Mouse (Mus musculus): ENCODE data around the gene H13.
"Not testable (repeated sequence)": the region's sequence is repeated elsewhere in the genome, so short reads cannot be mapped to it uniquely, and the experiment has no call there.

GRCm38 (mm10) chr2:152666191-152666590 is 3.1 kb upstream of the H13 start:
- not testable (repeated sequence) for TF ChIP-seq RAD21 (IDR thresholded peaks at IDR 0.05; ENCODE audit: low read depth, low read length); ETS1 (conservative IDR thresholded peaks at IDR 0.05; ENCODE audit: low read depth, low read length); CTCF (conservative IDR thresholded peaks at IDR 0.05 in 1 of 2, IDR thresholded peaks at IDR 0.05 in 1 of 2; ENCODE audit: low read depth in 2 of 2, low read length in 2 of 2); ZNF384 (IDR thresholded peaks at IDR 0.05; ENCODE audit: low read depth, low read length); IRF4 (IDR thresholded peaks at IDR 0.05; ENCODE audit: low read depth, low read length); E2F4 (IDR thresholded peaks at IDR 0.05; ENCODE audit: insufficient replicate concordance, low read depth, low read length); POLR2A (IDR thresholded peaks at IDR 0.05; ENCODE audit: low read depth, low read length); SIN3A (IDR thresholded peaks at IDR 0.05; ENCODE audit: low read length); TBP (conservative IDR thresholded peaks at IDR 0.05; ENCODE audit: low read depth, low read length); USF2 (conservative IDR thresholded peaks at IDR 0.05; ENCODE audit: low read depth, low read length)
